Mouse (Mus musculus): Measurements from ENCODE around the gene Ascl4. TPM values are rescaled to one million over a fixed set of nuclear protein-coding genes. Genes with fewer than 3 reads are reported as not detected.

The Ascl4 gene
- total RNA-seq, 2 experiments from 2014 or later: not detected

- intact Hi-C loops (cut with DNase I; ENCODE audit: low total_unique reads): no loop called here
- no peak for DNase-seq
Observed at GRCm38 (mm10) chr10:85967411-85968156, 40.1 kb downstream of the Ascl4 start.

GRCm38 (mm10) chr10:85968157-85968634 lies 40.7 kb downstream of the Ascl4 start:
- peak; percentile 68 for DNase-seq
- intact Hi-C loops (cut with DNase I; ENCODE audit: low total_unique reads): no loop called here

GRCm38 (mm10) chr10:85968731-85969130 lies 41.2 kb downstream of the Ascl4 start:
- intact Hi-C loops (cut with DNase I; ENCODE audit: low total_unique reads): no loop called here

GRCm38 (mm10) chr10:85969894-85970620 lies 42.6 kb downstream of the Ascl4 start:
- intact Hi-C loops (cut with DNase I; ENCODE audit: low total_unique reads): loop anchor here (5.0 kb wide), 1 partner anchor 492 kb away; no protein-coding TSS in a partner anchor
- DNase-seq: no peak

More at GRCm38 (mm10) chr10:85968731-85969130, 41.2 kb downstream of the Ascl4 start:
- no peak for DNase-seq

DNA sequence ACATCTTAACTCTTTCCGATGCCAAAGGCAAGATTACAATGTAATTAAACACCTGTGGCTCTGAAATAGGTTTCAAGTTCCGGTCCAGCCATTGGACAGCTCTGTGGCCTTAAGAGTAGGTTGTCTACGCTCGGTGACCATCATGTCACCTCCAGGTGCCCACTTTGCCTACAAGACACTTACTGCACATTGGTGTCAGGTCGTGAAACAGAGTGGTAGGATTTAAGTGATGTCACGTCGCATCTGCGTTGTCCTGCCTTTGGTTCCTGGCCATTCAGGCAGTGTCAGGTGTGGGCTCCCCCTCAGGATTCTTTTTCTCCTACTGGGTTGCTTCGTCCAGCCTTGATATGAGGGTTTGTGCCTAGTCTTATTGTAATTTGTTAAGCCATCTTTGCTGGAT lies 44.3 kb downstream of the Ascl4 start:
- intact Hi-C loops (cut with DNase I; ENCODE audit: low total_unique reads): loop anchor here (5.0 kb wide), 1 partner anchor 490 kb away; no protein-coding TSS in a partner anchor
- no peak for DNase-seq

GRCm38 (mm10) chr10:85972915-85973314 lies 45.4 kb downstream of the Ascl4 start:
- intact Hi-C loops (cut with DNase I; ENCODE audit: low total_unique reads): loop anchor here (5.0 kb wide), 1 partner anchor 489 kb away; no protein-coding TSS in a partner anchor
- no peak for DNase-seq

- DNase-seq: no peak
- intact Hi-C loops (cut with DNase I; ENCODE audit: low total_unique reads): no loop called here
Observed at GRCm38 (mm10) chr10:85989412-85990115, 62.1 kb downstream of the Ascl4 start.

GRCm38 (mm10) chr10:85992412-85992811 lies 64.9 kb downstream of the Ascl4 start:
- no peak for DNase-seq
- intact Hi-C loops (cut with DNase I; ENCODE audit: low total_unique reads): no loop called here

DNA sequence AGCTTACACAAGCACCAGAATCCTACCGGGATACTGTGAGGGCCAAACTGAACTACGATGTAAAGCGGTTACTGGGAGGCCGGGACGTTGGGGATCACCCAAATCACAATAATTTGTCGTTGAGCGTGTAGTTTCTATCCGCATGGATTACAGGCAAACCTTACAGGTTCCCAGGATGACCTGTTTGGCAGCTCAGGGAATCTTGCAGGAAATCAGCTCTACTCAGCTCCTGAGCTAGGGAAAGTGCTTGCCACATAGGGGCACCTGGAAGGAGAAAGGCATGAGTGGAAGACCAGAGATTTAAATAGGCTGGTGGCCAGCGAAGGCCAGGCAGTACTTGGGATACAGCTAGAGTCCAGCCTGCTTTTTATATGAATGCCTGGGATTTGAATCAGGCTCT lies 66.4 kb downstream of the Ascl4 start:
- intact Hi-C loops (cut with DNase I; ENCODE audit: low total_unique reads): no loop called here
- no peak for DNase-seq

DNA sequence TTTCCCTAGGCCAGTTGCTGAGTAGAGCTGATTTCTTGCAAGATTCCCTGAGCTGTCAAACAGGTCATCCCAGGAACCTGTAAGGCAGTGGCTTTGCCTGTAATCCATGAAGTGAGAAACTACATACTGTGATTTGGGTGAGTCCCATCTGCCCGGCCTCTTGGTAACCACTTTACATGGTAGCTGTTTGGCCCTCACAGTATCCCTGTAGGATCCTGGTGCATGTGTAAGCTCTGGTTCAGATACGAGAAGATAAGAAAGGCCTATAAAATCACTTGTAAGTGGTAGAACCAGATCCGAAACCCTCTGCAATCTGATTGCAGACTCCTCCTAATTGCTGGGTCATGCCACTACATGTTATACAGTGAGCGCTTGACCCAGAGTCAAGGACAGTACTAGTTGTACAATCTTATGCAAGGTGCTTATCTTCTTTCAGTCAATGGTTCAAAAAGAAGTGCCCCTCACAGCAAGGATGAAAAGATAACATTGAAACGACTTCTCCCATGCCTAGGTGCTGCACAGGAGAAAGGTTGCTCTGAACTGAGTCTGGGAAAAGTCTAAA lies 67.1 kb downstream of the Ascl4 start:
- intact Hi-C loops (cut with DNase I; ENCODE audit: low total_unique reads): no loop called here
- no peak for DNase-seq

Other genes with a start within 250 kb of the Ascl4 start
- gene Pwp1, start 98.2 kb upstream of the Ascl4 start, total RNA-seq (2021): 10 to 100 TPM; 13.6 to 15.9 TPM
- 10 to 100 TPM; 10.5 to 11.6 TPM for gene Prdm4, start 10.5 kb upstream of the Ascl4 start, total RNA-seq (2021)
- gene Rtcb, start 30.1 kb downstream of the Ascl4 start, total RNA-seq (2021): 10 to 100 TPM; 53.7 to 54.6 TPM
- gene Bpifc, start 84.2 kb downstream of the Ascl4 start, total RNA-seq (2021): not detected
- 10 to 100 TPM in 1 of 2 experiments, 1 to 10 TPM in 1; 8.5 to 10.3 TPM for gene Fbxo7, start 94.3 kb downstream of the Ascl4 start, total RNA-seq (2021)